Mouse (Mus musculus) NIH3T3 (cell line): ENCODE results near the gene Gosr1.
"Not testable (repeated sequence)": the region's sequence is repeated elsewhere in the genome, so short reads cannot be mapped to it uniquely, and the experiment has no call there.

Experiments
- DNase-seq: peaks from one replicate; pipeline ENCODE4 v3.0.0-alpha.2; 2012; ENCODE audit warnings: low read depth

The Gosr1 gene

GRCm38 (mm10) chr11:76735753-76736324 is 27.5 kb downstream of the Gosr1 start:
- DNase-seq = no peak

GRCm38 (mm10) chr11:76734560-76734959 is 28.8 kb downstream of the Gosr1 start:
- DNase-seq = no peak

- DNase-seq = no peak
Measured at GRCm38 (mm10) chr11:76730650-76731049, 32.7 kb downstream of the Gosr1 start.

- DNase-seq = no peak
Measured at GRCm38 (mm10) chr11:76728093-76728492, 35.3 kb downstream of the Gosr1 start.

GRCm38 (mm10) chr11:76723911-76724310 is 39.5 kb downstream of the Gosr1 start:
- DNase-seq = no peak

GRCm38 (mm10) chr11:76717000-76717399 is 46.4 kb downstream of the Gosr1 start:
- DNase-seq = peak; percentile 38

GRCm38 (mm10) chr11:76709625-76710452 is 53.5 kb downstream of the Gosr1 start:
- peak; percentile 84 for DNase-seq

- DNase-seq = no peak
Measured at GRCm38 (mm10) chr11:76708881-76709280, 54.5 kb downstream of the Gosr1 start.

GRCm38 (mm10) chr11:76708066-76708465 is 55.3 kb downstream of the Gosr1 start:
- DNase-seq = no peak

- no peak for DNase-seq
Measured at GRCm38 (mm10) chr11:76707656-76708055, 55.7 kb downstream of the Gosr1 start.

- peak; percentile 30 for DNase-seq
Measured at GRCm38 (mm10) chr11:76699626-76700025, 63.8 kb downstream of the Gosr1 start.

- DNase-seq = no peak
Measured at GRCm38 (mm10) chr11:76695810-76696209, 67.6 kb downstream of the Gosr1 start.

GRCm38 (mm10) chr11:76692096-76692495 is 71.3 kb downstream of the Gosr1 start:
- no peak for DNase-seq

GRCm38 (mm10) chr11:76685604-76686003 is 77.8 kb downstream of the Gosr1 start:
- DNase-seq = no peak

- not testable (repeated sequence) for DNase-seq
Measured at GRCm38 (mm10) chr11:76679508-76679907, 83.9 kb downstream of the Gosr1 start, which contains the start of gene Trarg1. TSS of gene Trarg1 (plus strand) at chr11:76679808.
